Mouse (Mus musculus) stomach, embryonic 14.5 days (tissue): ENCODE measurements around the gene Tgm4. TPM values are rescaled to one million over a fixed set of nuclear protein-coding genes. Genes with fewer than 3 reads are reported as not detected.

Experiments used
- ATAC-seq: fragments of 200-750 bp; cut with Nextera tagmentation; 2 replicates; pipeline ENCODE4 v1.8.0; 2017; ENCODE audit warnings: low read depth, moderate TSS enrichment; ENCODE audit not compliant: insufficient number of reproducible peaks, insufficient read depth, low FRiP score
- H3K27ac ChIP-seq: fragments of 300-500 bp; sonication (generic); 2 replicates; pipeline ENCODE4 v1.5.1; 2014; ENCODE audit warnings: mild to moderate bottlenecking, low read length, moderate library complexity, mixed read lengths
- H3K27me3 ChIP-seq: fragments of 300-500 bp; sonication (generic); 2 replicates; pipeline ENCODE4 v1.6.1; 2014; ENCODE audit warnings: low read length, control low read depth, mixed read lengths; ENCODE audit not compliant: control insufficient read depth, insufficient read depth
- H3K36me3 ChIP-seq: fragments of 300-500 bp; sonication (generic); 2 replicates; pipeline ENCODE4 v1.6.1; 2014; ENCODE audit warnings: mild to moderate bottlenecking, control low read depth, low read length, moderate library complexity, mixed read lengths; ENCODE audit not compliant: control insufficient read depth, insufficient read depth
- H3K4me1 ChIP-seq: fragments of 300-500 bp; sonication (generic); 2 replicates; pipeline ENCODE4 v1.6.1; 2014; ENCODE audit warnings: low read length, control low read depth, mixed read lengths; ENCODE audit not compliant: control insufficient read depth, insufficient read depth
- H3K4me2 ChIP-seq: fragments of 300-500 bp; sonication (generic); replicated peaks from 2 replicates; pipeline ENCODE4 v1.6.1; 2014; ENCODE audit warnings: low read depth, low read length, control low read depth
- H3K4me3 ChIP-seq: fragments of 300-500 bp; sonication (generic); 2 replicates; pipeline ENCODE4 v1.5.1; 2014; ENCODE audit warnings: low read depth, low read length, control low read depth
- H3K9ac ChIP-seq: fragments of 300-500 bp; sonication (generic); replicated peaks from 2 replicates; pipeline ENCODE4 v1.6.1; 2014; ENCODE audit warnings: low read depth, mild to moderate bottlenecking, control low read depth, low read length, moderate library complexity, mixed read lengths
- H3K9me3 ChIP-seq: fragments of 300-500 bp; sonication (generic); 2 replicates; pipeline ENCODE4 v1.6.1; 2016; ENCODE audit warnings: low read depth, low read length, control low read depth; ENCODE audit not compliant: control insufficient read depth
- WGBS: fragments of 180-500 bp; shearing (Covaris S2); extraction: QIAGEN DNeasy Blood & Tissue Kit; methylation state at CpG from one replicate; pipeline ENCODE4 v1.1.7; 2014; 5-methylcytosine and 5-hydroxymethylcytosine counted together
- polyA plus RNA-seq: library from polyadenylated mRNA; unstranded; fragments of >200 nt; fragmentation: Nextera tagmentation; extraction: Ambion mirVana; gene quantifications from 2 replicates; pipeline ENCODE4 v1.2.1, GENCODE M21; 2014

Tgm4 gene
- 0.87 TPM in 1 of 2 replicates, not detected in the other for polyA plus RNA-seq

DNA sequence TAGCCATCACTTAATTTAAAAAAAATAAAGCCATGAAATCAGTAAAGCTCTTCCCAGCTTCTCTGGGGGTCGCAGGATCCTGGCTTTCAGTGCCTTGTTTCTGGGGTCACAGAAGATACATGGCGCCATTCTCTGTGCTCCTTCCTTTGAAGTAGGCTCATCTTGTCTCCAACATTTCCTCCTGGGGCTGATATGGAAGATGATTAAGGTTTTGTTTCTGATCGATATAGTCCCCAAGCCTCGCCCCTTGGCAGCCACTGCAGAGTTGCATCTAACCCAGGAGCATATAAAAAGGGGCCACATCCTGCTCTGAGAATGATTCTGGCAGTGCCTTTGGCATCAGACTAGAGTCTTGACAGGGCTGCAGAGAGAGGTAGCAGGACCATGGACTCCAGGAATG is at the start of gene Tgm4:
Tgm4 (plus strand) TSS at position 301 of the 400 bp plus-strand sequence.
- H3K27ac ChIP-seq = no peak within 1 kb of the TSS
- H3K27me3 ChIP-seq = no peaks in the 10 kb centered on the region
- H3K9me3 ChIP-seq = no peaks in the 10 kb centered on the region
- no peak within 1 kb of the TSS for H3K4me3 ChIP-seq
- H3K9ac ChIP-seq = no peak within 1 kb of the TSS
- no peak for ATAC-seq
- no peak within 1 kb of the TSS for H3K4me2 ChIP-seq
- no peaks in the 10 kb centered on the region for H3K4me1 ChIP-seq
- H3K36me3 ChIP-seq = no peaks in the 10 kb centered on the region
- 87% methylated on average over 4 of the region's 4 CpGs for WGBS

DNA sequence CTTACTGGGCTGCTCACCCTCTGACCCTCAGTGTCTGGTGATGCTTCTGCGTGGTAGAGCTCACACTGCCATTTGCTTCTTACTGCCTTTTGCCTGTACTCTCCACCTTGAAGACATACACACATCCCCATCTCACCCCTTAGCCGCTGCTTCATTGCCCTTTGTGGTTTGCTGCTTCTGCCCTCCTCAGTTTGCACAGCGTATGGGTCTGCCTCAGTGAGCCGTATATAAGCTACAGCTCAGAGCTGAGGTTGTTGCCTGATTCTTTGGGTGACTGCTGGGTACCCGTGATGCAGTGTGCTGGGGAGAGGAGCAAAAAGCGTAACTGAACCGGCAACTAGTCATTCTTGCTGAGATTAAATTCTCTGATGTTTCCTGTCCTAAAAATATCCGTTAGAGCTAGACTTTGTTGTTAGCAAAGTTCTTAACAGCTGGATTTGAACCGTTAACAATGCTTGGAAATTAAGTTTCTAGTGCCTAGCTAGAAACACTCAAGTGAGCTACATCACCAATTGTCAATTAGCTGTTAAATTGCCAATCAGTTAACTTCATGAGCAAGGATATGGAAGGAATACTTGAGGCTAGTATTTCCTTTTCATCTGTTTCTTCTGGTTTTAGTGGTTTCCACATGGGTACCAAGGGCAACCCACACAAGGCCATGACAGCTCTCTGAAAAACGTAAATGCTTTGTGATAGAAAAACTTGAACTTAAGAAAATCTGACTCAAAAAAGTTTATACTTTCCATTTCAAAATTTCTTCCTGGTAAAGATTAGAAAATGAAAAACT is 35.9 kb upstream of the Tgm4 start:
- ATAC-seq = no peak

DNA sequence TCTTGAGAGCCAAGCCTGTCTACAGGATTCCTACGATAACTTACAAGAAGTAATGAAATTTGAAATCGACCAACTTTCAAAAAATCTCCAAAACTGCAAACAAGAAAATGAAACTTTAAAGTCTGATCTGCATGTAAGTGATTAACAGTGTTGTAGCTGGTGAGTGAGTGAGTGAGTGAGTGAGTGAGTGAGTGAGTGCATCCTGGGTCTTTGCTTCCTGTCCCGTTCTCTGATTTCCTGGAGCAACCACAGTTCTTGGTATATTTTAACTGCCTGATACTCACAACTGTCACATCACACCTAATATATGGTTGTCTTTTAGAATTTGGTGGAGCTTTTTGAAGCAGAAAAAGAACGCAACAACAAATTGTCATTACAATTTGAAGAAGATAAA is 35.3 kb upstream of the Tgm4 start:
- Histone ChIP-seq H3K4me2 (no peak overlapping the region), H3K4me1 (no peaks in the 10 kb centered on the region), H3K36me3 (peaks cover 62% of the 10 kb centered on the region), H3K27ac (no peak overlapping the region), H3K4me3 (no peak overlapping the region), H3K9me3 (no peaks in the 10 kb centered on the region), H3K27me3 (no peaks in the 10 kb centered on the region), H3K9ac (no peak overlapping the region)
- 96% methylated on average over 4 of the region's 4 CpGs for WGBS
- ATAC-seq = no peak

More for the DNA sequence above, 35.9 kb upstream of the Tgm4 start:
- no peak overlapping the region for H3K4me3 ChIP-seq
- 95% methylated on average over 10 of the region's 10 CpGs for WGBS
- H3K4me2 ChIP-seq = no peak overlapping the region
- no peaks in the 10 kb centered on the region for H3K27me3 ChIP-seq
- H3K36me3 ChIP-seq = peaks cover 56% of the 10 kb centered on the region
- H3K9ac ChIP-seq = no peak overlapping the region
- H3K9me3 ChIP-seq = no peaks in the 10 kb centered on the region
- no peaks in the 10 kb centered on the region for H3K4me1 ChIP-seq
- no peak overlapping the region for H3K27ac ChIP-seq

DNA sequence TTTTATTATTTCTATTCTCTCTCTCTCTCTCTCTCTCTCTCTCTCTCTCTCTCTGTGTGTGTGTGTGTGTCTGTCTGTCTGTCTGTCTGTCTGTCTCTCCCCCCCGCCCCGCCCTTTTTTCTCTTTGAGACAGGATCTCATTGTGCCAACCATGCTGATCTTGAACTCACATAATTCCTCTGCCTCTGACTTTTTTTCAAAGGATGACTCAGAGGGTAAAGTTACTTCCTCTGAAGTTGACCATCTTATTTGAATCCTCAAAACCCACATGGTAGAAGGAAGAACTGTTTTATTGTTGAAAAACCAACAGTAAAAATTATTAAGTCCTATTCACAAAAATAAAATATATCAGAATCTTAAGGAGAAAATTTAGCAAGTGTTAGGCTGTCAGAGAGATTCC is 29.8 kb upstream of the Tgm4 start:
- H3K36me3 ChIP-seq = peaks cover 70% of the 10 kb centered on the region
- H3K9me3 ChIP-seq = no peaks in the 10 kb centered on the region
- 76% methylated on average over 2 of the region's 2 CpGs for WGBS

DNA sequence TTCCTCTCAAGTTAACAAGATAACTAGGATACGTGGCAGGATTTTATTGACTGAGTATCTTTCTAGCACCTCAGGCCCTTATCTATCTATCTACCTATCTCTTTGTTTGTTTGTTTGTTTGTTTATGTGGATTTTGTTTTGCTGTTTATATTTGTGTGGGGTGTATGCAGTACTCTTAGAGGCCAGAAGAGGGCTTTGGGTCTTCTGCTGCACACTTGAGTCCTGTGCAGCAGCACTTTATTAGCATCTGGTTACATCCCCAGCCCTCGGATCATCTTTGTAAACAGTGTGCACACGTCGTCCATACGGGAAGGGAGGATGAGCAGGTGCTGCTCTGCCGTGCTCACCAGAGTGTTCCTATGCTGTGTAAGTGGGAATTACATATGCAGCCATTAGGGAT is 28.5 kb upstream of the Tgm4 start:
- no peak overlapping the region for H3K27ac ChIP-seq
- no peak for ATAC-seq
- H3K4me1 ChIP-seq = no peaks in the 10 kb centered on the region
- no peak overlapping the region for H3K4me3 ChIP-seq
- no peak overlapping the region for H3K4me2 ChIP-seq
- 73% methylated on average over 6 of the region's 6 CpGs for WGBS
- H3K36me3 ChIP-seq = peaks cover 71% of the 10 kb centered on the region
- H3K27me3 ChIP-seq = no peaks in the 10 kb centered on the region
- H3K9me3 ChIP-seq = no peaks in the 10 kb centered on the region
- H3K9ac ChIP-seq = no peak overlapping the region

More for the DNA sequence above, 29.8 kb upstream of the Tgm4 start:
- Histone ChIP-seq H3K27ac (no peak overlapping the region), H3K27me3 (no peaks in the 10 kb centered on the region), H3K4me2 (no peak overlapping the region), H3K4me1 (no peaks in the 10 kb centered on the region), H3K4me3 (no peak overlapping the region), H3K9ac (no peak overlapping the region)
- no peak for ATAC-seq

DNA sequence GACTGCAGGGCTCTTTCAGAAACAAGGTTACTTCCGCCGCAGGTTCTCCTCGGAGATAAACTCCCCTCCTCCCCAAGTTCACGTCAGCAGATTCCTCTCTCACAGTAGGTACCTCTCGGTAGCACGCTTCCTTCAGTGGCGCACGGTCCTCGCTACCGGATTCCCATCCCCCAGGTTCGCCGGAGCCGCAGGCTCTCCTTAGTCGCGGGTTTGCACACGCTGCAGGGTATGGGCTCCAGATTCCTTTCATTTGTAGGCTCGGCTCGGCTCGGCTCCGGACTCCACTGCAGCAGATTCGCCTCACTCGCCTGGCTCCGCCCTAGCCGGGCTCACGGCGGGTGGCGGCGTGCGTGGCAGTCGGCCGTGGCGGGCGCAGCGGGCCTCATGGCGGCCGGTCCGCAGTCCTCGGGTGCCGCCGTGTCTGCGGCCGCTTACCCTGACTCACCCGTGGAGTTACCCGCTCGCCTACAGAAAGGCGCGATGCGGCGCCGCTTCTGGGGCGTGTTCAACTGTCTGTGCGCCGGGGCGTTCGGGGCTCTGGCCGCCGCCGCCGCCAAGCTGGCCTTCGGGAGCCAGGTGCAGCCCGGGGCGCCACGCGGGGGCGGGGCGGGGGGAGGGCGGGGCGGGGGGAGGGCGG is 13.4 kb upstream of the Tgm4 start, which contains the start of gene Tmem42:
Tmem42 (plus strand) TSS at position 332 of the 637 bp plus-strand sequence.
- WGBS = 1% methylated on average over 50 of the region's 69 CpGs
- H3K4me2 ChIP-seq = peak within 1 kb of the TSS; percentile 68

DNA sequence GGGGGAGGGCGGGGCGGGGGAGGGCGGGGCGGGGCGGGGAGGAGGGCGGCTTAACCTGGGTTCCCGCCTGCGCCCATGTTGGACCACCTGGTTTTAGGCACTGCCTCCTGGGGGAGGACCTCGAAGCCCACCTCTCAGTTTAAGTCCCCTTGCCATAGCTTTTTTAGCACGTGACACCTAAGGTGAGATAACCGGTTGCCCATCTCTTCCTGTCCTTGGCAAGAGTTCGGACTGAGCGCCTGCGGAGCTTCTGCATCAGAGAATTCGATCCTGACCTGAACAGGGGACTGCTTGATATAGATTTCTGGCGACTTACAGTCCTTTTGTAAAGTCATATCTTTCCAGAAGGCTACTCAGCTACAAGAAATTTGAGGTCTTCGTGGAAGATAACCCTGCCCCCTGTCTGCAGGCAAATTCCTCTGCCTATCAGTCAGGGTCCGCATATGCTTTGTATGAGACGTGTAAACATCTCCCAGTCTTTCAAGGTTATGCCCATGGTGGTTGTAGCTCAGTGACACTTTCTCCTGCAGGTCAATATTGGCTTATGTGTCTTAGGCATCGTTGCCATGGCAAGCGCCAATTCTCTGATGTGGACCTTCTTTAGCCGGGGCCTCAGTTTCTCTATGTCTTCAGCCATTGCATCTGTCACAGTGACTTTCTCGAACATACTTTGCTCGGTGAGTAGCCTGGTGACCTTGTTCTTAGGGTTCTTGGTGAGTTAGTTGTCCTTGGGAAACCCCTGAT is 12.7 kb upstream of the Tgm4 start:
- no peak for ATAC-seq
- peak overlapping the region; percentile 68 for H3K4me2 ChIP-seq
- H3K9me3 ChIP-seq = no peaks in the 10 kb centered on the region
- H3K27ac ChIP-seq = no peak overlapping the region
- peaks cover 8% of the 10 kb centered on the region for H3K36me3 ChIP-seq
- peaks cover 8% of the 10 kb centered on the region; the same call in 1 of the 2 replicates for H3K4me1 ChIP-seq
- no peaks in the 10 kb centered on the region for H3K27me3 ChIP-seq
- H3K9ac ChIP-seq = no peak overlapping the region
- peak overlapping the region; percentile 65 for H3K4me3 ChIP-seq
- 34% methylated on average over 17 of the region's 24 CpGs for WGBS

More for the DNA sequence above, 13.4 kb upstream of the Tgm4 start, which contains the start of gene Tmem42:
- peak within 1 kb of the TSS; percentile 56 for H3K9ac ChIP-seq
- no peaks in the 10 kb centered on the region for H3K27me3 ChIP-seq
- peaks cover 8% of the 10 kb centered on the region; the same call in 1 of the 2 replicates for H3K4me1 ChIP-seq
- ATAC-seq = peak; percentile 99
- peaks cover 15% of the 10 kb centered on the region for H3K36me3 ChIP-seq
- peak within 1 kb of the TSS; percentile 89 for H3K27ac ChIP-seq
- H3K9me3 ChIP-seq = no peaks in the 10 kb centered on the region
- peak within 1 kb of the TSS; percentile 65 for H3K4me3 ChIP-seq

DNA sequence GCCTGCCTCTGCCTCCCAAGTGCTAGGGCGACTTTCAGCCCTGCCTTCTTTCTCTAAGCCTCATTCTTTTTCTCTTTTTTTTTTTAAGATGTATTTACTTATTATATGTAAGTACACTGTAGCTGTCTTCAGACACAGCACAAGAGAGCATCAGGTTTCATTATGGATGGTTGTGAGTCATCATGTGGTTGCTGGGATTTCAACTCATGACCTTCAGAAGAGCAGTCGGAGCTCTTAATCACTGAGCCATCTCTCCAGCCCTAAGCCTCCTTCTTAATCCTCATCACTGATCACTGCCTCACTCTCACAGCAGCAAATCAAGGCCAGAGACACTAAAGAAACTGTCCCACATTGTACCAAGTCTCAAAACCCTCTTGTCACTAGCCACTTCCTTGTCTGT is 10.3 kb upstream of the Tgm4 start:
- H3K27ac ChIP-seq = no peak overlapping the region
- H3K4me1 ChIP-seq = peaks cover 8% of the 10 kb centered on the region; the same call in 1 of the 2 replicates
- H3K4me2 ChIP-seq = no peak overlapping the region
- no peaks in the 10 kb centered on the region for H3K27me3 ChIP-seq
- WGBS = 82% methylated on average over 2 of the region's 2 CpGs
- H3K9ac ChIP-seq = no peak overlapping the region
- no peak overlapping the region for H3K4me3 ChIP-seq
- H3K36me3 ChIP-seq = no peaks in the 10 kb centered on the region
- no peaks in the 10 kb centered on the region for H3K9me3 ChIP-seq
- ATAC-seq = no peak
